Comparison of ENCODE assay signal across 16 mouse cellular contexts in genomic region chr7:122403343-122403742, GRCm38 (mm10).
A peak's percentile ranks its signal among the peaks of the same experiment; 100 is the strongest.
DNase-seq lines count a peak whose midpoint lies in the region; ATAC-seq and TF ChIP-seq lines count a peak whose summit lies in the region.
"Had no signal": no experiment of that assay in that cellular context is flagged by ENCODE, and none has a peak within 500 bp of the region (broad histone marks: within the 10 kb centered on the region; RNA-seq: fewer than 3 reads in every experiment).

No protein-coding gene starts in this region.

- no peaks in the 10 kb centered on the region for H3K9me3 ChIP-seq in kidney, embryonic 15.5 days (replicated peaks)
- H3K9me3 ChIP-seq: limb, embryonic 12.5 days; liver, embryonic 13.5 days; lung, embryonic 15.5 days had no signal

- TF ChIP-seq CTCF in thymus, adult 2 months (IDR thresholded peaks at IDR 0.05; ENCODE audit: borderline replicate concordance, control insufficient read depth, extremely low read depth, insufficient read depth, low read length, poor library complexity) = no peak
- no peak for TF ChIP-seq CTCF in olfactory bulb, adult 2 months (IDR thresholded peaks at IDR 0.05; ENCODE audit: insufficient read depth, low read depth, low read length)

- H3K4me1 ChIP-seq in thymus, adult 2 months (replicated peaks; ENCODE audit: control insufficient read depth, insufficient read depth, low read length) = peaks cover 32% of the 10 kb centered on the region
- peaks cover 23% of the 10 kb centered on the region for H3K4me1 ChIP-seq in olfactory bulb, adult 2 months (ENCODE audit: control insufficient read depth, insufficient read depth, low read length)
- peaks cover 14% of the 10 kb centered on the region for H3K4me1 ChIP-seq in kidney, embryonic 15.5 days

- no peak overlapping the region for H3K9ac ChIP-seq in kidney, embryonic 15.5 days
- H3K9ac ChIP-seq: limb, embryonic 12.5 days; liver, embryonic 13.5 days; lung, embryonic 15.5 days had no signal

- no peaks in the 10 kb centered on the region for H3K36me3 ChIP-seq in thymus, adult 2 months (ENCODE audit: control insufficient read depth, insufficient read depth, low read length)
- no peaks in the 10 kb centered on the region for H3K36me3 ChIP-seq in kidney, embryonic 15.5 days
- H3K36me3 ChIP-seq: limb, embryonic 12.5 days; liver, embryonic 13.5 days; lung, embryonic 15.5 days had no signal

- no peak for ATAC-seq in kidney, embryonic 15.5 days (replicated peaks; ENCODE audit: low FRiP score)
- ATAC-seq: forebrain, embryonic 16.5 days had no signal

- no peak overlapping the region for H3K4me2 ChIP-seq in kidney, embryonic 15.5 days
- H3K4me2 ChIP-seq: limb, embryonic 12.5 days; liver, embryonic 13.5 days; lung, embryonic 15.5 days had no signal

- H3K27me3 ChIP-seq in thymus, adult 2 months (ENCODE audit: control insufficient read depth, insufficient read depth, low read length) = no peaks in the 10 kb centered on the region
- H3K27me3 ChIP-seq in kidney, embryonic 15.5 days = no peaks in the 10 kb centered on the region
- H3K27me3 ChIP-seq: limb, embryonic 12.5 days; liver, embryonic 13.5 days; lung, embryonic 15.5 days had no signal

- H3K27ac ChIP-seq in thymus, adult 2 months (ENCODE audit: control insufficient read depth, insufficient read depth, low read length) = peak overlapping the region; percentile 35; the same call in 1 of the 2 replicates
- 0 out of 2 replicates have a peak overlapping the region, but pooled peaks have one; percentile 25 for H3K27ac ChIP-seq in olfactory bulb, adult 2 months (ENCODE audit: insufficient read depth, low read depth, low read length)
- H3K27ac ChIP-seq in kidney, embryonic 15.5 days = no peak overlapping the region
- H3K27ac ChIP-seq: limb, embryonic 12.5 days; liver, embryonic 13.5 days; lung, embryonic 15.5 days had no signal

- H3K4me3 ChIP-seq in thymus, adult 2 months (ENCODE audit: control insufficient read depth, insufficient read depth, low read length) = no peak overlapping the region
- no peak overlapping the region for H3K4me3 ChIP-seq in olfactory bulb, adult 2 months (ENCODE audit: insufficient read depth, low read depth, low read length)
- no peak overlapping the region for H3K4me3 ChIP-seq in kidney, embryonic 15.5 days (replicated peaks)
- H3K4me3 ChIP-seq: erythroblast, embryonic 14.5 days; limb, embryonic 12.5 days; liver, embryonic 13.5 days; lung, embryonic 15.5 days had no signal

- WGBS in thymus, adult 2 months = 45% methylated on average over 4 of the region's 4 CpGs
- WGBS in olfactory bulb, adult 2 months = 65% methylated on average over 4 of the region's 4 CpGs
- WGBS in kidney, embryonic 15.5 days = 90% methylated on average over 4 of the region's 4 CpGs

- DNase-seq in cerebellum, adult 18-20 months = peak; percentile 45 to 57
- DNase-seq in cerebellum, adult 8-10 months = no peak
- no peak for DNase-seq in thymus, adult 2 months
- no peak for DNase-seq in thymus, postnatal 25 days
- peak; percentile 30 to 54 for DNase-seq in cerebellum, postnatal 25 days
- DNase-seq in layer of hippocampus, adult 18-20 months (ENCODE audit: low spot score in 2 of 2) = no peak
- DNase-seq: heart, adult 11 months; liver, embryonic 13.5 days; midbrain, embryonic 14.5 days; right cerebral cortex, postnatal 4 days had no signal

- no peak for TF ChIP-seq POLR2A in thymus, adult 2 months (IDR thresholded peaks at IDR 0.05; ENCODE audit: control insufficient read depth, extremely low read depth, insufficient read depth, low read length, poor library complexity)
- TF ChIP-seq POLR2A in olfactory bulb, adult 2 months (IDR thresholded peaks at IDR 0.05; ENCODE audit: insufficient read depth, low read depth, low read length) = no peak

Comparison
In these comparisons a context has a peak if more than half of its experiments do, and no peak if none do; other contexts are left out.
1. DNase-seq: peak in cerebellum, adult 18-20 months (2 of 2) and cerebellum, postnatal 25 days (2 of 2); none in cerebellum, adult 8-10 months (single experiment), thymus, adult 2 months (single experiment), thymus, postnatal 25 days (single experiment) and layer of hippocampus, adult 18-20 months (0 of 2).